ENCODE assay signal across 35 mouse cellular contexts in the genomic region with DNA sequence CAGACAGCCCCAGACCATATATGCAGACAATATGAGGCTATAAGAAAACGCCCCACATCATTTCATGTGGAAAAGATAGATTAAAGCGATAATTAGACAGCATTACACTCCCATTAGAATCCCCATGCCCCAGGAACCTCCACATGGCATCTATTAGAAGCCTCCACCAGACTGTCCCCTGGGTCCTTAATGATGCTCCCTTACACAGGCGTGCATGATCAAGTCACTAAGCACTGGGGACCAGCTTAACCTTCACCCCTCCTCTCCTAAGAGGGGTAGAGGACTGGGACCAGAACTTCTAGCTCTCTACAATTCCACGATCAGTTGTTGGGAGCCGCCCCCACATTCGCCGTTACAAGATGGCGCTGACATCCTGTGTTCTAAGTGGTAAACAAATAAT. TPM values are rescaled to one million over a fixed set of nuclear protein-coding genes. Genes with fewer than 3 reads are reported as not detected.
"Had no signal": no experiment of that assay in that cellular context is flagged by ENCODE, and none has a peak within 500 bp of the region (broad histone marks: within the 10 kb centered on the region; RNA-seq: fewer than 3 reads in every experiment).

No protein-coding gene starts in this region.

- H3K36me3 ChIP-seq: limb, embryonic 10.5 days; limb, embryonic 12.5 days; limb, embryonic 13.5 days; limb, embryonic 15.5 days; liver, embryonic 12.5 days; liver, embryonic 13.5 days; liver, embryonic 15.5 days; lung, embryonic 15.5 days; midbrain, embryonic 10.5 days; midbrain, embryonic 12.5 days; midbrain, embryonic 13.5 days; midbrain, embryonic 15.5 days had no signal

- H3K9me3 ChIP-seq: limb, embryonic 10.5 days; limb, embryonic 12.5 days; limb, embryonic 13.5 days; limb, embryonic 15.5 days; liver, embryonic 12.5 days; liver, embryonic 13.5 days; liver, embryonic 15.5 days; lung, embryonic 15.5 days; megakaryocyte, embryonic 14.5 days; midbrain, embryonic 10.5 days; midbrain, embryonic 12.5 days; midbrain, embryonic 13.5 days; midbrain, embryonic 15.5 days had no signal

- H3K4me3 ChIP-seq: left cerebral cortex, adult 2 months; limb, embryonic 10.5 days; limb, embryonic 12.5 days; limb, embryonic 13.5 days; limb, embryonic 15.5 days; liver, embryonic 12.5 days; liver, embryonic 13.5 days; liver, embryonic 15.5 days; lung, embryonic 15.5 days; megakaryocyte, embryonic 14.5 days; midbrain, embryonic 10.5 days; midbrain, embryonic 12.5 days; midbrain, embryonic 13.5 days; midbrain, embryonic 15.5 days; myocyte had no signal

- H3K9ac ChIP-seq: limb, embryonic 12.5 days; limb, embryonic 13.5 days; limb, embryonic 15.5 days; liver, embryonic 12.5 days; liver, embryonic 13.5 days; liver, embryonic 14.5 days; liver, embryonic 15.5 days; liver, postnatal 0 days; lung, embryonic 14.5 days; lung, embryonic 15.5 days; midbrain, embryonic 12.5 days; midbrain, embryonic 13.5 days; midbrain, embryonic 15.5 days had no signal

- DNase-seq: left cerebral cortex, postnatal 4 days; liver; liver, embryonic 13.5 days; liver, postnatal 0 days; lung, adult 18-20 months; lung, adult 2 months; lung, embryonic 14.5 days; lung, postnatal 10 days; lung, postnatal 14 days; lung, postnatal 36 days; lung, postnatal 4 days; midbrain, embryonic 14.5 days had no signal

- H3K27ac ChIP-seq: left cerebral cortex, adult 2 months; limb, embryonic 10.5 days; limb, embryonic 12.5 days; limb, embryonic 13.5 days; limb, embryonic 15.5 days; liver, embryonic 12.5 days; liver, embryonic 13.5 days; liver, embryonic 14.5 days; liver, embryonic 15.5 days; lung, embryonic 15.5 days; macrophage; midbrain, embryonic 10.5 days; midbrain, embryonic 12.5 days; midbrain, embryonic 13.5 days; midbrain, embryonic 15.5 days had no signal

- ATAC-seq: liver, embryonic 12.5 days; liver, postnatal 0 days; lung, postnatal 0 days; midbrain, embryonic 13.5 days; midbrain, embryonic 15.5 days; midbrain, embryonic 16.5 days had no signal

- H3K4me1 ChIP-seq: limb, embryonic 10.5 days; limb, embryonic 12.5 days; limb, embryonic 13.5 days; limb, embryonic 15.5 days; liver, embryonic 12.5 days; liver, embryonic 13.5 days; liver, embryonic 15.5 days; lung, embryonic 15.5 days; megakaryocyte, embryonic 14.5 days; midbrain, embryonic 10.5 days; midbrain, embryonic 12.5 days; midbrain, embryonic 13.5 days; midbrain, embryonic 15.5 days had no signal

- H3K27me3 ChIP-seq: limb, embryonic 12.5 days; limb, embryonic 13.5 days; limb, embryonic 15.5 days; liver, embryonic 12.5 days; liver, embryonic 13.5 days; liver, embryonic 15.5 days; lung, embryonic 15.5 days; megakaryocyte, embryonic 14.5 days; midbrain, embryonic 12.5 days; midbrain, embryonic 13.5 days; midbrain, embryonic 15.5 days had no signal

- H3K4me2 ChIP-seq: limb, embryonic 12.5 days; limb, embryonic 13.5 days; limb, embryonic 15.5 days; liver, embryonic 11.5 days; liver, embryonic 12.5 days; liver, embryonic 13.5 days; liver, embryonic 15.5 days; lung, embryonic 14.5 days; lung, embryonic 15.5 days; midbrain, embryonic 11.5 days; midbrain, embryonic 12.5 days; midbrain, embryonic 13.5 days; midbrain, embryonic 15.5 days had no signal

RNA-seq across cellular contexts. Expression of a gene that starts 13.3 kb away (rescaled TPM):
- polyA plus RNA-seq: limb, embryonic 10.5 days; limb, embryonic 11.5 days; limb, embryonic 13.5 days; limb, embryonic 15.5 days; liver, adult 2 months; liver, embryonic 11.5 days; liver, embryonic 12.5 days; liver, embryonic 13.5 days; liver, embryonic 15.5 days; liver, embryonic 16.5 days; liver, postnatal 0 days; lung, embryonic 14.5 days; macrophage had no signal
